Mouse (Mus musculus): ENCODE measurements around the gene Smad3. TPM values are rescaled to one million over a fixed set of nuclear protein-coding genes. Genes with fewer than 3 reads are reported as not detected.
A peak's percentile ranks its signal among the peaks of the same experiment; 100 is the strongest.

Gene Smad3
- total and polyA plus RNA-seq, 3 experiments, result 7.5 to 10.2 TPM; not detected in 1

DNA sequence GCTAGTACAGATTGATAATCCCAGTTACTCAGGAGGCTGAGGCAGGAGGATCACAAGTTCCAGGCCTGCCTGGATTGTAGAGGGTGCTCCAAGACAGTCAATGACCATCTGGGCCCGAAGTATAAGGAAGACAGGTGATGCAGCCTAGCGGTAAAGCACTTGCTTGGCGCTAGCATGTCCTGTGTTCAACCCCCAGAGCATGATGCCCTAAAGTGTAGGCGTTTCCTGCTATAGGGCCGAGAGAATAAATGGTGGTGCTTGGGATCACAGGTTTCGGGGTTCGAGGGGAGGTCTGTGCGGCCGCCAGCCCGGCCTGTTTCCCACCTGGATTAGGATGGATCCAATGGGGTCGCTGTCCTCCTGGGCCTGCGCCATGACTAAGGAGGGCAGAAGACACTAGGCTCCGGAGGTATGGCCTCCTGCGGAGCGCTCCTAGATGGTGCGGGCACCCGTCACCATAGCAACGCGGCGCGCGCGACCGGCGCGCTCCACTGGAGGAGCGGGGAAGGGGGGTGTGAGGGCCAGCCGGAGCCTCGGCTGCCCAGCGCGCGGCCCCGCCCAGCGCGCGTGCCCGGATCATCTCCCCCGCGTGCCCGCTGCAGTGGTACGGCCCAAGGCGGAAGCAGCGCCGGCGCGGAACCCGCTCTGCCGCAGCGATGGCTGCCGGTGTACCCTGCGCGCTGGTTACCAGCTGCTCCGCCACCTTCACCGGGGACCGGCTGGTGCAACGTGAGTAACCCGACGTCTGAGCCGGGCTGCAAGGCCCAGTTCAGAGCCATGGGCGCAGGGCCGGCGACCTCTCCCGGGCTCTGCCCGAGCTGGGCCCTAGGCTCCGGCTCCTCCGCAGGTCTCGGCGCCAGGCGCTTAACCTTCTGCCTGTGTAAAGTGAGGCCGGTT is 155.5 kb downstream of the Smad3 start, which contains the start of the genes Iqch and Aagab (continued):
- TF ChIP-seq MAZ (IDR thresholded peaks at IDR 0.05; ENCODE audit: low read depth, low read length) (0 out of 2 replicates have a peak, but pooled peaks have one; percentile 69), ZKSCAN1 (IDR thresholded peaks at IDR 0.05; ENCODE audit: low read depth, low read length) (no peak), KAT2A (conservative IDR thresholded peaks at IDR 0.05; ENCODE audit: low read depth, low read length) (no peak; the same call in 1 of the 2 replicates), MYB (IDR thresholded peaks at IDR 0.05; ENCODE audit: low read depth, low read length) (no peak), SMC3 (IDR thresholded peaks at IDR 0.05; ENCODE audit: low read depth, low read length) (no peak), E2F4 (IDR thresholded peaks at IDR 0.05; ENCODE audit: borderline replicate concordance, low read depth, low read length) (peak; percentile 77; the same call in 1 of the 2 replicates), NELFE (IDR thresholded peaks at IDR 0.05; ENCODE audit: low read depth, low read length) (peak; percentile 81), ZMIZ1 (IDR thresholded peaks at IDR 0.05; ENCODE audit: low read depth, low read length) (peak; percentile 58; the same call in 1 of the 2 replicates), MEF2A (IDR thresholded peaks at IDR 0.05; ENCODE audit: extremely low read depth, insufficient replicate concordance, low read depth, low read length, poor library complexity, severe bottlenecking) (peak; percentile 44; the same call in 1 of the 2 replicates), MYC (IDR thresholded peaks at IDR 0.05; ENCODE audit: low read depth, low read length) (peak; percentile 41; the same call in 1 of the 2 replicates), BHLHE40 (IDR thresholded peaks at IDR 0.05; ENCODE audit: borderline replicate concordance, low read depth, low read length) (peak; percentile 69; the same call in 1 of the 2 replicates), JUND (IDR thresholded peaks at IDR 0.05; ENCODE audit: low read depth, low read length) (no peak), MAX (IDR thresholded peaks at IDR 0.05; ENCODE audit: low read length) (no peak; the same call in 1 of the 2 replicates), RCOR1 (IDR thresholded peaks at IDR 0.05; ENCODE audit: low read depth, low read length) (0 out of 2 replicates have a peak, but pooled peaks have one; percentile 14), CHD1 (IDR thresholded peaks at IDR 0.05; ENCODE audit: low read depth, low read length) (peak; percentile 99), GATA1 (IDR thresholded peaks at IDR 0.05; ENCODE audit: low read depth, low read length) (no peak), CHD2 (IDR thresholded peaks at IDR 0.05; ENCODE audit: low read length) (no peak), ETS1 (IDR thresholded peaks at IDR 0.05; ENCODE audit: low read depth, low read length) (0 out of 2 replicates have a peak, but pooled peaks have one; percentile 46), USF2 (IDR thresholded peaks at IDR 0.05; ENCODE audit: borderline replicate concordance in 1 of 2, insufficient read depth in 1 of 2, low read depth in 1 of 2, low read length in 2 of 2) (no peak), TBP (IDR thresholded peaks at IDR 0.05; ENCODE audit: low read depth, low read length) (no peak)

Other genes starting within 250 kb of the Smad3 start
- not detected in 2 replicates for gene Iqch, start 155.5 kb downstream of the Smad3 start, total RNA-seq (2012; rRNA removed)
- gene Iqch, start 155.5 kb downstream of the Smad3 start, polyA plus RNA-seq (2012; ENCODE audit: insufficient read depth in 1 of 2, insufficient read length in 2 of 2, low read depth in 1 of 2, low replicate concordance in 2 of 2, missing spikeins in 1 of 2), result not detected
- 15.1 and 16.1 TPM in 2 replicates for gene Aagab, start 155.3 kb downstream of the Smad3 start, total RNA-seq (2012; rRNA removed)
- 10 to 100 TPM in 1 of 2 experiments, not detected in 1; 27.4 TPM for gene Aagab, start 155.3 kb downstream of the Smad3 start, polyA plus RNA-seq (2012; ENCODE audit: insufficient read depth in 1 of 2, insufficient read length in 2 of 2, low read depth in 1 of 2, low replicate concordance in 2 of 2, missing spikeins in 1 of 2)